Mouse (Mus musculus) kidney, adult 9 months (tissue): ENCODE results near the gene Pcbp2.
A peak's percentile ranks its signal among the peaks of the same experiment; 100 is the strongest.

ENCODE experiments used
- DNase-seq: peaks from one replicate; pipeline ENCODE4 v3.0.0; 2022

The Pcbp2 gene

DNA sequence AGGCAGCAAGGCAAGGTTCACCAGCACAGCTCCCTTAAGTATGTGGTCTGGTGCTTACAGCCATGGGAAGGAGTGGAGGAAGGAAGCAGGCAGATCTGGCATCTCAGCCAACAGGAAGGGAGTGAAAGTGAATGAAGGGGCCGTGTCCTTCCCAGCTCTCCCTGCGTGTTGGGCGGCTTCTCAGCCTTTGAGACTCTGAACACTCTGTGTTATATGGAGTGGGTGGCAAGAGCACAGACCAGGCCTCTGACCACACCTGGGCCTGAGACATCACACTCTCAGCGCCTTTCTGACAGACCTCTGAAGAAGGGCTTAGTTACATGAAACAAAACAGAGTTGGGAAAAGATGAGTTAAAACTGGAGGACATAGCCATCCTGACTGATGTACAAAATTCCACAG, 60.2 kb downstream of the Pcbp2 start:
- DNase-seq = no peak

DNA sequence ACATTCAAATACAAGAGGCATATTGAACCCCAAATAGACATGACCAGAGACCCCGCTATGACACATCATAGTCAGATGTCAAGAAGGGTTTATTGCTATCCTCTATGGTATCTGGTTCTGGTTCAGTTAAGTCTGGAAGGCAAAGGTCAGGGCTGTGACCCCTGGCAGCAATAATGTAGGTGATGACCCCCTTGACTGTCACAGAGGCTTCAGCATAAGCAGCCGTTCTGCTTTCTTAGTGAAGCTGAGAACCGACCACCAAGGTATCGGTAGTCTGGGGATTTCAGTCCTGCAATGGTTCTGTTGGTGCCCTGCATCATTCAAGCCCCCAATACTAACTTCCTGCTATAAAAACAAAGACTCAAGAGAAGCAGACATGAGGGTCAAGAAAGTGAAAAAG, 61.2 kb downstream of the Pcbp2 start:
- no peak for DNase-seq

DNA sequence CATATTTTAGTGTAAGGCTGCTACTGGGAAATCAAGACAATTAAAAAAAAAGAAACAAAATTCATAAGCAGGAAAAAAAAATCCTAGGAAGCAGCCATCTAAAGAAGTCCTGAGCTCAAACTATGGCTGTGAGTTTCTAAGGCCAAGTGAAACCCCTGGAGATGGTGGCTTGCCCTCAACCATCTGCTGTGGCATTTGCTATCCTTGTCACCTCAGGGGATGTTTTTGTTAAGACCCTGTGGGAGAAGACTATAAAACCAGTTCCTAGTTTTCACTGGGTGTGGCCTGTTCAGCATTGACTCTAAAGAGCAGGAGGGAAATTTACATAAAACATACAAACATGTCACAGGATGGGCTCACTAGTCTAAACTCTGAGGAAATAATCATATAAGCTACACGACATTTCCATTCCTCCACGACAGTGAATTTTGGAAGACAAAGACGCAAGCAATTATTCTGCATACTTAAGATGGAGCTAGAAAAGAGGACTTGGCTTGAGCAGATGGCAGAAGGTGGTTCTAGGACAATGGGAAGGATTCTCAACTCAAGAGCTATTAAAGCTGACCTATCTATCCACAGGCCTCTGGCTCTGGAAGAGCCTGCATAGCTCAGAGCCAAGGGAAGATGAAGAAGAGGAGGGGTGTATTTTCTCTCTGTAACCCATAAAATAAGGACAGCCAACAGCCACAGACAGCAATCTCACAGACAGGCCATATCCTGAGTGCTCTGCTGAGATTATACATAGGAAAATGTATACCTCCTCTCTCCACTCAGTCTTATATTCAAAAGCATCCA, 62.0 kb downstream of the Pcbp2 start:
- DNase-seq = no peak

DNA sequence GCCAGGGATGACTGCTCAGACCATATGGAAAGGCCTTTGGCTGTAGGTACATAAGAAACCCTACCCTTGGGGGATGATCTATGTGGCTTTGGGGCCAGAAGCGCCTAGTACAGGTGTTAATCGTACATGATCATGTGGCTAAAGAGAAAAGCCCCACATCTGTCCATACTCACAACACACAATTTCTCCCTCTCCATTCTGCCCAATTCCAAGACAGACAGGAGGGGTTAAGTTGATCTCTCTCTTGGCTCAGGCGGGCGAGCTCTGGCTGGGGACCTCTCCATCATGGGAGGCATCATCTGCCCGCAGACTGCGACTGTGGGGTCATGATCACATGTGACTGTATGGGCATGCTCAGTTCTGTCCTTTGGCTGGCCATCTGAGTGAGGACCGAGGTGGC, 63.6 kb downstream of the Pcbp2 start:
- DNase-seq = no peak

DNA sequence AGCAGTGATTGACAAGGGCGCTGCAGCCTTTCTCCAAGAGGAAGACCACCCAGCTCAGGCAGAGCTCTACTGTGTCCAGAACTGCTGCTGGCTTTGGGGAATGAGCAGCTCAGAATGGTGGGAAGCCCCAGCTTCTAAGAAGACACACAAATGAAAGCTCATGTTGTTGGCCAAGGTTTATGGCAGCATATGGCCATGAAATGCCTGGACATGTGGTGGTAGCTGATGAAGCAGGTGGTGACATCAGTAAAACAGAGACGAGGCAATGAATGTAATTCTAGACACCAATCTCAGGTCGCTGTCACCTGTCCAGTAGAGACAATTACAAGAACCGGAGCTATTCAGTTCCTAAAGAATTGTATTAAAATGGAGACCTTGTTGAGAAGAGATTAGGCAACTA, 74.5 kb downstream of the Pcbp2 start:
- no peak for DNase-seq

DNA sequence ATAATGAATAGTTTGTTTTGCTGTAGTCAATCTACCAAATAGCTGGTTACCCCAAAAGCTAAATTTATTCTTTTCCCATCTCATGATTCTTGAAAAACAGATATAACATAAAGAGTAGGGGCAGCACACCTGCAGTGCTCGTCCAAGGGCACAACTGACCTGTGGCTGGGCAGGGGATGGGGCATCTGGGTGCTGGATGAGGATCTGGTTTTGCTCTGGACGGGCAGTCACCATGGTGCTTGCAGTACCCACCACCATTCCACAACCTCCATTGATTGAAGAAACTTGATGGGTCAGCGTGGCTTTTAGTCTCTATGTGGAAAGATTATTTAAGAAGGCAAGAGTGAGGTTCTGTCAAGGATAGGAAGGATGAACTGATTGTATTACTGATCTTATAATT, 75.9 kb downstream of the Pcbp2 start:
- no peak for DNase-seq

DNA sequence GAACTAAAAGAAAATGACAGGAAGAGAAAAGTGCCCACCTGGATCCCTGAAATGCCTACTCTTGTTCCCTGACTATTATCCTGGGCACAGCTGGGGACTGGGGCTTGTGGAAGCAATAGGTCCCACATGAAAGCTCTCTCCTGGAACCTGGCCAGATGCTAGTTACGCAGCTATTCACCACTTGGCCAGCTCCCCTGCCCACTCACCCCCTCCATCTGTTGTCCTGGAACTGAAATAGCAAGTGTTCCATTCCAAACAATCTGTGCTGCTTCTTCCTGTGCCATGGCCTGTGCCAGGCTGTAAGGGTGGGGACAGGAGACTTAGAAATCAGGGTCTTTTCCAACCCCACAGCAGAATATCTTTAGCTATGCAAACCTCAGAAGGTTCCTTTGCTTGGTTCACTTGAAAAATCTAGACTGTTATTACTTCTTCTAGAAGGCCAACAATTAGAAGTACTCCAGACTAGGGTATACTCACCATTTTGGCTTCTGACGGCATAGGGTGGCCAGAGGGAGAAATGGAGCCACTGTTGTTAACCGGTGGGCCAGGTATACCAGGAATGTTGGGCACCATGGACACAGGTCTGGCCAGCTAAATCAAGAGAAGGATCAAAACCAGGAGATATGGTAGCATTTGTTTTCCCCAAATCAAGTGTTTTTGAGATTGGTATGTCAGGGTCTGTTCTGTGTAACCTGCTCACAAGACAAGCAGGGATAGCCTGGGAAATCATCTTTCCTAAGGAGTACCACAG, 76.5 kb downstream of the Pcbp2 start:
- DNase-seq = peak; percentile 41

DNA sequence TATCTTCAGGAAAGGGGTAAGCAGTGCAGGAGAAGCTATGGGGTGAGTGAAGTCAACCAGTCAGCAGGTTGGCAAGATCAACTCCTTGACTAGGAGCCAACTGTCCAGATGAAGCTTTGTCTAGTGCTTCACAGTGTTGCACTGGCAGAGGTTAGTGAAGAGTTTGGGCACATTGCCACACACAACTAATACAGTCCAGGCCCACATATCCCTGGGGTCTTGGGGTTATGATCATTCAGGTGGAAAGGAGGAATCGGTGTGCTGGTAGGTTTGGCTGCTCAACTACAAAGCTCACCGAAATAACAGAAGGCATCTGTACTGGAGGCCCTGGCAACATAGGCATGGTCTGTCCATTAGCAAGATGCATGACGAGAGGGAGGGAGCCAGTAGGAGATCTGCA, 77.1 kb downstream of the Pcbp2 start:
- no peak for DNase-seq
